Mouse (Mus musculus): ENCODE results near the gene Olfr1357. TPM values are rescaled to one million over a fixed set of nuclear protein-coding genes. Genes with fewer than 3 reads are reported as not detected.

Olfr1357 gene
- total and polyA plus RNA-seq, 3 experiments = not detected

- Histone ChIP-seq H3K79me2 (ENCODE audit: control insufficient read depth, insufficient read depth, low read length, poor library complexity) (no peaks in the 10 kb centered on the region), H3K9ac (ENCODE audit: control insufficient read depth, low read depth, low read length, poor library complexity, severe bottlenecking) (no peak within 1 kb of the TSS), H3K27me3 (ENCODE audit: control insufficient read depth in 1 of 2, insufficient read depth in 2 of 2, low read length in 2 of 2) (no peaks in the 10 kb centered on the region; a peak in 2 of 4 replicates), H3K4me1 (ENCODE audit: control insufficient read depth in 1 of 2, insufficient read depth in 2 of 2, low read length in 2 of 2) (no peaks in the 10 kb centered on the region), H3K4me3 (ENCODE audit: control insufficient read depth in 1 of 2, insufficient read depth in 1 of 2, low read depth in 2 of 2, low read length in 2 of 2) (no peak within 1 kb of the TSS), H3K27ac (ENCODE audit: control insufficient read depth, low read depth, low read length) (no peak within 1 kb of the TSS), H3K9me3 (replicated peaks; ENCODE audit: insufficient read depth, low read length) (no peaks in the 10 kb centered on the region), H3K36me3 (ENCODE audit: control insufficient read depth in 1 of 2, insufficient read depth in 2 of 2, low read length in 2 of 2) (no peaks in the 10 kb centered on the region)
- no peak for DNase-seq (ENCODE audit: low read depth, low spot score)
- TF ChIP-seq TAL1 (IDR thresholded peaks at IDR 0.05; ENCODE audit: low read length) = no peak
- no peak for TF ChIP-seq ZKSCAN1 (IDR thresholded peaks at IDR 0.05; ENCODE audit: low read depth, low read length)
These were observed 26.2 kb downstream of the Olfr1357 start, which contains the start of gene Syde1 for GRCm38 (mm10) chr10:78591406-78592328. Gene Syde1 (minus strand): TSS chr10:78591964.

- no peaks in the 10 kb centered on the region for H3K4me1 ChIP-seq (ENCODE audit: control insufficient read depth in 1 of 2, insufficient read depth in 2 of 2, low read length in 2 of 2)
- DNase-seq (ENCODE audit: low read depth, low spot score) = no peak
- no peak overlapping the region for H3K9ac ChIP-seq (ENCODE audit: control insufficient read depth, low read depth, low read length, poor library complexity, severe bottlenecking)
- no peaks in the 10 kb centered on the region for H3K9me3 ChIP-seq (replicated peaks; ENCODE audit: insufficient read depth, low read length)
- no peak overlapping the region for H3K27ac ChIP-seq (ENCODE audit: control insufficient read depth, low read depth, low read length)
- no peaks in the 10 kb centered on the region; a peak in 2 of 4 replicates for H3K27me3 ChIP-seq (ENCODE audit: control insufficient read depth in 1 of 2, insufficient read depth in 2 of 2, low read length in 2 of 2)
- H3K4me3 ChIP-seq (ENCODE audit: control insufficient read depth in 1 of 2, insufficient read depth in 1 of 2, low read depth in 2 of 2, low read length in 2 of 2) = no peak overlapping the region
- H3K79me2 ChIP-seq (ENCODE audit: control insufficient read depth, insufficient read depth, low read length, poor library complexity) = no peaks in the 10 kb centered on the region
- TF ChIP-seq EP300 (IDR thresholded peaks at IDR 0.05; ENCODE audit: low read depth in 1 of 2, low read length in 2 of 2) (no peak), POLR2A (IDR thresholded peaks at IDR 0.05; ENCODE audit: control insufficient read depth in 1 of 2, insufficient read depth in 1 of 2, low read depth in 1 of 2, low read length in 2 of 2, poor library complexity in 1 of 2) (no peak), UBTF (IDR thresholded peaks at IDR 0.05; ENCODE audit: borderline replicate concordance, insufficient read depth, low read depth, low read length) (no peak), USF1 (IDR thresholded peaks at IDR 0.05; ENCODE audit: low read depth, low read length) (no peak), ZNF384 (IDR thresholded peaks at IDR 0.05; ENCODE audit: low read depth, low read length) (no peak), RCOR1 (IDR thresholded peaks at IDR 0.05; ENCODE audit: low read depth, low read length) (no peak), NRF1 (IDR thresholded peaks at IDR 0.05; ENCODE audit: insufficient read depth, low read depth, low read length, poor library complexity, severe bottlenecking) (no peak), GATA1 (IDR thresholded peaks at IDR 0.05; ENCODE audit: low read depth, low read length) (no peak), ZC3H11A (IDR thresholded peaks at IDR 0.05; ENCODE audit: low read depth, low read length) (no peak), RAD21 (IDR thresholded peaks at IDR 0.05; ENCODE audit: low read depth, low read length) (no peak), MYB (IDR thresholded peaks at IDR 0.05; ENCODE audit: low read depth, low read length) (no peak), TBP (IDR thresholded peaks at IDR 0.05; ENCODE audit: low read depth, low read length) (no peak), E2F4 (IDR thresholded peaks at IDR 0.05; ENCODE audit: borderline replicate concordance, low read depth, low read length) (no peak), ZMIZ1 (IDR thresholded peaks at IDR 0.05; ENCODE audit: low read depth, low read length) (no peak), CHD2 (IDR thresholded peaks at IDR 0.05; ENCODE audit: low read length) (no peak), USF2 (IDR thresholded peaks at IDR 0.05; ENCODE audit: borderline replicate concordance in 1 of 2, insufficient read depth in 1 of 2, low read depth in 1 of 2, low read length in 2 of 2) (no peak), GABPA (IDR thresholded peaks at IDR 0.05; ENCODE audit: low read depth, low read length) (no peak)
- H3K36me3 ChIP-seq (ENCODE audit: control insufficient read depth in 1 of 2, insufficient read depth in 2 of 2, low read length in 2 of 2) = no peaks in the 10 kb centered on the region
These were observed 27.1 kb downstream of the Olfr1357 start for GRCm38 (mm10) chr10:78590744-78591143.

All from MEL (cell line).